Mouse (Mus musculus) neural tube, embryonic 10.5 days (tissue): ENCODE measurements around the gene Chd4.
"Not testable (repeated sequence)": the region's sequence is repeated elsewhere in the genome, so short reads cannot be mapped to it uniquely, and the experiment has no call there.

Experiments
- DNase-seq: peaks from one replicate; pipeline ENCODE4 v3.0.0-alpha.2; 2017; ENCODE audit warnings: low spot score; ENCODE audit errors: extremely low spot score

Gene Chd4

GRCm38 (mm10) chr6:125159773-125160557, 64.2 kb downstream of the Chd4 start:
- DNase-seq, result no peak

- DNase-seq, result peak; percentile 49
Measured at GRCm38 (mm10) chr6:125160558-125160853, 64.7 kb downstream of the Chd4 start.

- DNase-seq, result peak; percentile 71
Measured at GRCm38 (mm10) chr6:125160854-125161760, 65.3 kb downstream of the Chd4 start.

GRCm38 (mm10) chr6:125161971-125162370, 66.2 kb downstream of the Chd4 start:
- peak; percentile 55 for DNase-seq

- DNase-seq, result not testable (repeated sequence)
Measured at GRCm38 (mm10) chr6:125162615-125163305, 67.0 kb downstream of the Chd4 start.

GRCm38 (mm10) chr6:125163801-125164657, 68.2 kb downstream of the Chd4 start:
- peak; percentile 49 for DNase-seq

GRCm38 (mm10) chr6:125164672-125165327, 69.0 kb downstream of the Chd4 start:
- peak; percentile 82 for DNase-seq

- peak; percentile 98 for DNase-seq
Measured at GRCm38 (mm10) chr6:125165328-125165891, 69.6 kb downstream of the Chd4 start.

GRCm38 (mm10) chr6:125166051-125166751, 70.4 kb downstream of the Chd4 start, which contains the start of gene Gapdh:
TSS of gene Gapdh (minus strand) at chr6:125166467.
- peak; percentile 71 for DNase-seq

GRCm38 (mm10) chr6:125166861-125167650, 71.3 kb downstream of the Chd4 start:
- DNase-seq, result peak; percentile 60

GRCm38 (mm10) chr6:125168086-125168485, 72.3 kb downstream of the Chd4 start:
- no peak for DNase-seq

- DNase-seq, result no peak
Measured at GRCm38 (mm10) chr6:125170194-125170593, 74.4 kb downstream of the Chd4 start.

GRCm38 (mm10) chr6:125172474-125172873, 76.7 kb downstream of the Chd4 start:
- no peak for DNase-seq

- DNase-seq, result no peak
Measured at GRCm38 (mm10) chr6:125173256-125173655, 77.5 kb downstream of the Chd4 start.

GRCm38 (mm10) chr6:125175469-125175868, 79.7 kb downstream of the Chd4 start:
- DNase-seq, result no peak

- DNase-seq, result no peak
Measured at GRCm38 (mm10) chr6:125179601-125180000, 83.8 kb downstream of the Chd4 start.
